Mouse (Mus musculus) Patski (cell line): Measurements from ENCODE around the gene Slc22a15. TPM values are rescaled to one million over a fixed set of nuclear protein-coding genes. Genes with fewer than 3 reads are reported as not detected.
"Not testable (repeated sequence)": the region's sequence is repeated elsewhere in the genome, so short reads cannot be mapped to it uniquely, and the experiment has no call there.

Experiments used
- ATAC-seq: fragments of 100-300 bp; one replicate; pipeline ENCODE4 v1.8.0; 2021
- CTCF ChIA-PET: fragments of 350-600 bp; sonication (Branson Sonifier 250); formaldehyde crosslinking; loops from one replicate; lab custom pipeline; 2022; ENCODE audit warnings: inconsistent platforms; lab: Charles Lee
- POLR2A ChIA-PET: fragments of 350-600 bp; sonication (Branson Sonifier 250); formaldehyde crosslinking; loops from one replicate; lab custom pipeline; 2022; ENCODE audit warnings: antibody characterized with exemption, inconsistent platforms; lab: Charles Lee
- DNase-seq: peaks from one replicate; pipeline ENCODE4 v3.0.0-alpha.2; 2011; ENCODE audit warnings: low read depth, low spot score
- H3K27me3 ChIP-seq: fragments of 371-371 bp; one replicate; pipeline ENCODE4 v1.5.1; 2021
- CTCF ChIP-seq: fragments of 100-300 bp; IDR thresholded peaks from one replicate; pipeline ENCODE4 v1.5.1; 2021
- in situ Hi-C: fragments of 300-500 bp; cut with MboI; formaldehyde crosslinking; loops from 3 replicates; pipeline ENCODE4 v1.11.1; 2018; ENCODE audit warnings: low pct_unique_long_range_greater_than_20kb, mixed read lengths
- polyA plus RNA-seq: library from polyadenylated mRNA; unstranded; gene quantifications from one replicate; pipeline ENCODE4 v1.2.3, GENCODE M21; 2021

The Slc22a15 gene
- polyA plus RNA-seq, 1 experiment from 2014 or later, result 21.9 TPM

DNA sequence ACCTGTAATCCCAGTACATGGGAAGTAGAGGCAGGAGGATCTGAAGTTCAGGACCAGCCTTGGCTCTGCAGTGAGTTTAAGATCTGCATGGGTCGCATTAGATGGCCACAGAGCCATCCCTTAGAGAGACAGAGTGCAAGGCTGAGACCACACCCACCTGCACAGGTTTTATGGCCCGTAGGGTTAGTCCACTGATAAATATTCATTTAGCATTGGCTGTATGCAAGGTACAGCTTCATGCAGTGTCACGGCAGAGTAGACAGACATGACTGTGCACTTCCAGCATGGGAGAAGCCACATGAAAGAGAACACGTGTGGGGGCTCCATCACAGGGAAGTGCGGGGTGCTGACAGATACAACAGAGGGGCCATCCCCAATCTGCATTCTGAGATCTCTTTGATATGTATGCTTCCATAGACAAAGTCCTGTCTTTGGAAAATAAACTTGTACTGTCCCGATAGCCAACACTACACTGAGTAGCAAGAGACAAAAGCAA lies 97.0 kb downstream of the Slc22a15 start:
- ChIA-PET CTCF (no interaction called here), POLR2A (interaction anchor here (0.5 kb wide), 1 partner anchor 1122 kb away, joined by 5 read pairs; no protein-coding TSS in a partner anchor)
- in situ Hi-C loops, result no loop called here
- ATAC-seq (no peak), DNase-seq (no peak)
- no peaks in the 10 kb centered on the region for H3K27me3 ChIP-seq
- no peak for TF ChIP-seq CTCF

GRCm38 (mm10) chr3:101824338-101824737 lies 99.9 kb downstream of the Slc22a15 start:
- TF ChIP-seq CTCF, result no peak
- H3K27me3 ChIP-seq, result no peaks in the 10 kb centered on the region
- ATAC-seq, result no peak
- CTCF ChIA-PET, result interaction anchor here (1.2 kb wide), 1 partner anchor 10 kb away, joined by 4 read pairs; no protein-coding TSS in a partner anchor
- DNase-seq, result no peak
- in situ Hi-C loops, result no loop called here
- POLR2A ChIA-PET, result no interaction called here

DNA sequence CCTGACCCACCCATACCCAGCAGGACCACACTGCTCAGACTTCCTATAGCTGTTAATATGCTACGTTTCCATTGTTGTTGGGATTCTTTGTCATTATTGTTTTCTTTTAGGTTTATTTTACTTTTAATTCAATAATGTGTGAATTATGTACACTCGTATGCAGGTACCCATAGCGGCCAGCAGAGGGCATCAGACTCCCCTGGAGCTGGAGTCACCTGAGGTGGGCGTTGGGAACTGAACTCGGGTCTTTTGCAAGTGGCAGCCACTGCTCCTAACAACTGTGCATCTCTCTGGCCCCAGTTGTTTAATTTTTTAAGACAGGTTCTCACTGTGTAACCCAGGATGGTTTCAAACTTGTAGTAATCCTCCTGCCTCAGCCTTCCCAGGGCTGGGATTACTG lies 102.2 kb downstream of the Slc22a15 start:
- CTCF ChIA-PET, result interaction anchor here (0.6 to 4.2 kb wide), 2 partner anchors 10 to 328 kb away, joined by 3 to 17 read pairs; no protein-coding TSS in a partner anchor

DNA sequence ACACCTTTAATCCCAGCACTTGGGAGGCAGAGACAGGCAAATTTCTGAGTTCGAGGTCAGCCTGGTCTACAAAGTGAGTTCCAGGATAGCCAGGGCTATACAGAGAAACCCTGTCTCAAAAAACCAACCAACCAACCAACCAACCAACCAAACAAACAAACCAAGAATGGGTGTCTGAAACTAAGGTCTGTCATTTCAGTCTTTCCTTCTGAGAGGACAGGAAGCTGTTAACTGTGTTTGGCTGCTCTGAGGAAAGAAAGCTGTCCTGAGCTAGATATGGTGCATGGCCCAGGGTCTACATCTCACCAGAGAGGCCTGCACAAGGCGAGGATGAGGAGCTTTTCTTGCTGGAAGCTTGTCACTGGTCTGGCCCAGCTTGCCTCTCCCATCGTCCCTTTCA lies 103.5 kb downstream of the Slc22a15 start:
- CTCF ChIA-PET, result interaction anchor here (4.2 kb wide), 1 partner anchor 326 kb away, joined by 17 read pairs; no protein-coding TSS in a partner anchor
- POLR2A ChIA-PET, DNase-seq, in situ Hi-C loops, ATAC-seq, H3K27me3 ChIP-seq: not testable (repeated sequence)

More for the DNA sequence above, 102.2 kb downstream of the Slc22a15 start:
- no peak for TF ChIP-seq CTCF
- H3K27me3 ChIP-seq, result no peaks in the 10 kb centered on the region
- ATAC-seq, result no peak
- POLR2A ChIA-PET, result no interaction called here
- no peak for DNase-seq
- in situ Hi-C loops, result no loop called here

DNA sequence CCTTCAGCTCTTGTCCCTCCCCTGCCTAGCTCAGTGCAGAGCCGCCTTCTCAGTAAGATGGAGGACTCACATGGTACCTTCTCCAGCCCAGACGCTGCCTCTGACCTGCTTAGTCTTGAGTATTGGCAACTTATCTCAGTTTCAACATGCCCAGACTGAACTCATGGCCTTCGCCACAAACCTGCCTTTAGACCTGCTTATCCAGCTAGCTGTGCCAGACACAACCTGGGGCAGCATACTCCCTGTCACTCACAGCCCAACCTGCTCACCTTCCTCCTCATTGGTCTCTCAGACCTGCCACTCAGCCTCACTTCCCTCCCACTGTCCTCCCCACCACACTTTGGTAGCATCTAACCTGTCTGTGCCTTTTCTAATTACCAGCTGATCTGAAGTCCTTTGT lies 108.2 kb downstream of the Slc22a15 start:
- no peaks in the 10 kb centered on the region for H3K27me3 ChIP-seq
- POLR2A ChIA-PET, result interaction anchor here (0.6 kb wide), 1 partner anchor 1067 kb away, joined by 4 read pairs; no protein-coding TSS in a partner anchor
- in situ Hi-C loops, result no loop called here
- ATAC-seq (no peak), DNase-seq (no peak)
- CTCF ChIA-PET, result interaction anchor here (11.7 kb wide), 1 partner anchor 322 kb away, joined by 214 read pairs; no protein-coding TSS in a partner anchor
- TF ChIP-seq CTCF, result no peak

GRCm38 (mm10) chr3:101814790-101815189 lies 109.5 kb downstream of the Slc22a15 start:
- ChIA-PET CTCF (interaction anchor here (1.2 to 11.7 kb wide), 5 partner anchors 9 to 511 kb away, joined by 3 to 214 read pairs (median 4); partner anchors contain the start of gene Atp1a1), POLR2A (interaction anchor here (0.9 kb wide), 1 partner anchor 72 kb away, joined by 3 read pairs; no protein-coding TSS in a partner anchor)
- DNase-seq (no peak), ATAC-seq (no peak)
- TF ChIP-seq CTCF, result no peak
- in situ Hi-C loops, result loop anchor here (5.0 kb wide), 2 partner anchors 512 to 847 kb away; partner anchors contain the start of gene Ttf2
- no peaks in the 10 kb centered on the region for H3K27me3 ChIP-seq

- TF ChIP-seq CTCF, result no peak
- ATAC-seq (peak; percentile 58), DNase-seq (no peak)
- CTCF ChIA-PET, result interaction anchor here (0.7 to 11.7 kb wide), 25 partner anchors 9 to 1044 kb away, joined by 3 to 214 read pairs (median 4); partner anchors contain the start of gene Atp1a1
- POLR2A ChIA-PET, result interaction anchor here (1.1 to 1.8 kb wide), 6 partner anchors 209 to 319 kb away, joined by 3 to 7 read pairs (median 4); no protein-coding TSS in a partner anchor
- H3K27me3 ChIP-seq, result no peaks in the 10 kb centered on the region
- in situ Hi-C loops, result loop anchor here (5.0 kb wide), 2 partner anchors 510 to 845 kb away; partner anchors contain the start of gene Ttf2
These were observed 111.8 kb downstream of the Slc22a15 start for GRCm38 (mm10) chr3:101812341-101812962.

GRCm38 (mm10) chr3:101811931-101812330 lies 112.3 kb downstream of the Slc22a15 start:
- no peaks in the 10 kb centered on the region for H3K27me3 ChIP-seq
- TF ChIP-seq CTCF, result no peak
- in situ Hi-C loops, result loop anchor here (5.0 kb wide), 2 partner anchors 510 to 845 kb away; partner anchors contain the start of gene Ttf2
- ChIA-PET CTCF (interaction anchor here (0.7 to 11.7 kb wide), 21 partner anchors 8 to 1044 kb away, joined by 3 to 214 read pairs (median 4); partner anchors contain the start of gene Atp1a1), POLR2A (interaction anchor here (0.7 to 1.8 kb wide), 6 partner anchors 24 to 318 kb away, joined by 3 to 7 read pairs (median 4); no protein-coding TSS in a partner anchor)
- no peak for DNase-seq
- ATAC-seq, result no peak

GRCm38 (mm10) chr3:101807646-101808045 lies 116.6 kb downstream of the Slc22a15 start:
- in situ Hi-C loops, result loop anchor here (5.0 to 10.0 kb wide), 4 partner anchors 210 to 483 kb away; no protein-coding TSS in a partner anchor
- ChIA-PET POLR2A (interaction anchor here (0.5 to 9.9 kb wide), 5 partner anchors 206 to 519 kb away, joined by 3 to 152 read pairs (median 6); partner anchors contain the start of gene Atp1a1), CTCF (interaction anchor here (0.7 to 11.7 kb wide), 12 partner anchors 23 to 322 kb away, joined by 3 to 214 read pairs (median 3); no protein-coding TSS in a partner anchor)
- no peak for ATAC-seq
- DNase-seq, result no peak
- no peaks in the 10 kb centered on the region for H3K27me3 ChIP-seq
- TF ChIP-seq CTCF, result no peak

- no peak for DNase-seq
- ATAC-seq, result no peak
- POLR2A ChIA-PET, result interaction anchor here (1.1 to 9.9 kb wide), 4 partner anchors 205 to 313 kb away, joined by 4 to 152 read pairs (median 8); partner anchors contain the start of gene Atp1a1
These were observed 117.3 kb downstream of the Slc22a15 start for GRCm38 (mm10) chr3:101806941-101807340.

More at GRCm38 (mm10) chr3:101806941-101807340, 117.3 kb downstream of the Slc22a15 start:
- in situ Hi-C loops, result loop anchor here (5.0 to 10.0 kb wide), 4 partner anchors 210 to 482 kb away; no protein-coding TSS in a partner anchor
- H3K27me3 ChIP-seq, result no peaks in the 10 kb centered on the region
- no peak for TF ChIP-seq CTCF
- CTCF ChIA-PET, result interaction anchor here (1.0 to 11.7 kb wide), 8 partner anchors 177 to 312 kb away, joined by 3 to 214 read pairs (median 4); no protein-coding TSS in a partner anchor
